Mouse (Mus musculus): ENCODE data around the gene Spg11.

- TF ChIP-seq POLR2A (IDR thresholded peaks at IDR 0.05; ENCODE audit: borderline replicate concordance, control insufficient read depth, low read depth, low read length) = no peak
- TF ChIP-seq CTCF (IDR thresholded peaks at IDR 0.05; ENCODE audit: control insufficient read depth, insufficient read depth, low read length) = no peak
Measured at GRCm38 (mm10) chr2:122162529-122162928, 44.3 kb upstream of the Spg11 start.

Measured in bone marrow, adult 2 months (tissue).